Mouse (Mus musculus) embryonic facial prominence, embryonic 11.5 days (tissue): ENCODE results near the gene Ube2k. TPM values are rescaled to one million over a fixed set of nuclear protein-coding genes. Genes with fewer than 3 reads are reported as not detected.
"Not testable (repeated sequence)": the region's sequence is repeated elsewhere in the genome, so short reads cannot be mapped to it uniquely, and the experiment has no call there.

Source experiments
- ATAC-seq: fragments of 200-750 bp; cut with Nextera tagmentation; replicated peaks from 2 replicates; pipeline ENCODE4 v1.8.0; 2017; ENCODE audit warnings: low read depth; ENCODE audit not compliant: insufficient number of reproducible peaks, low FRiP score, low TSS enrichment
- DNase-seq: peaks from one replicate; pipeline ENCODE4 v3.0.0-alpha.2; 2015; ENCODE audit warnings: low spot score
- H3K27ac ChIP-seq: fragments of 300-500 bp; sonication (generic); replicated peaks from 2 replicates; pipeline ENCODE4 v1.5.1; 2014; ENCODE audit warnings: mild to moderate bottlenecking, low read depth, low read length, control low read depth
- H3K27me3 ChIP-seq: fragments of 300-500 bp; sonication (generic); 2 replicates; pipeline ENCODE4 v1.6.1; 2014; ENCODE audit warnings: mild to moderate bottlenecking, low read length, moderate library complexity, mixed read lengths; ENCODE audit not compliant: control insufficient read depth, insufficient read depth
- H3K36me3 ChIP-seq: fragments of 300-500 bp; sonication (generic); replicated peaks from 2 replicates; pipeline ENCODE4 v1.6.1; 2014; ENCODE audit warnings: low read depth, mild to moderate bottlenecking, low read length, moderate library complexity, mixed read lengths; ENCODE audit not compliant: control insufficient read depth, insufficient read depth
- H3K4me1 ChIP-seq: fragments of 300-500 bp; sonication (generic); 2 replicates; pipeline ENCODE4 v1.6.1; 2014; ENCODE audit warnings: low read length, mixed read lengths; ENCODE audit not compliant: control insufficient read depth, insufficient read depth
- H3K4me2 ChIP-seq: fragments of 300-500 bp; sonication (generic); 2 replicates; pipeline ENCODE4 v1.6.1; 2014; ENCODE audit warnings: low read depth, mild to moderate bottlenecking, control low read depth, low read length, moderate library complexity
- H3K4me3 ChIP-seq: fragments of 300-500 bp; sonication (generic); 2 replicates; pipeline ENCODE4 v1.5.1; 2014; ENCODE audit warnings: low read depth, low read length, control low read depth
- H3K9ac ChIP-seq: fragments of 300-500 bp; sonication (generic); replicated peaks from 2 replicates; pipeline ENCODE4 v1.6.1; 2014; ENCODE audit warnings: mild to moderate bottlenecking, control low read depth, low read length
- H3K9me3 ChIP-seq: fragments of 300-500 bp; sonication (generic); replicated peaks from 2 replicates; pipeline ENCODE4 v1.6.1; 2016; ENCODE audit warnings: mild to moderate bottlenecking, low read length, inconsistent platforms, mixed read lengths; ENCODE audit not compliant: control insufficient read depth
- WGBS: fragments of 180-500 bp; shearing (Covaris S2); extraction: QIAGEN DNeasy Blood & Tissue Kit; methylation state at CpG from one replicate; pipeline ENCODE4 v1.1.7; 2014; 5-methylcytosine and 5-hydroxymethylcytosine counted together
- polyA plus RNA-seq: library from polyadenylated mRNA; unstranded; fragments of >200 nt; fragmentation: Nextera tagmentation; extraction: Ambion mirVana; gene quantifications from 2 replicates; pipeline ENCODE4 v1.2.1, GENCODE M21; 2014

Ube2k gene
- polyA plus RNA-seq, 1 experiment from 2014 or later = 170 TPM

DNA sequence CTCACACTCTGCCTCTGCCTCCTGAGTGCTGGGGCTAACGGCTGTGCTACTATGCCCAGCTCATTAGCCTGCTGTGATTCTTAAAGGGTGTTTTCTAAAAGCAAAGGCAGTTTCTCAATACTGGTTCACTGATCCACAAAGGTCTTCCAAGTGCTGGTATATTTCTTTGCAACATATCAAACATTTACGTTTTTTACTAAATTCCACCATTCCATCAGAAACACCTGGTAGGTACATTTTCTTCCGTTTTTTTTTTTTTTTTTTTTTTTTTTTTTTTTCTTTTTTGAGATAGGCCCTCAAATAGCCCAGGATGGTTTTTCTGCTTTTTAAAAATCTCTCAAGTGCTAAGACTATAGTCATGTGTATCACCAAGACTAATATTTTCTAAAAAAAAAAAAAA, 5.8 kb upstream of the Ube2k start:
- ATAC-seq (no peak), DNase-seq (no peak)
- Histone ChIP-seq H3K36me3 (no peaks in the 10 kb centered on the region), H3K9ac (no peak overlapping the region), H3K27ac (no peak overlapping the region), H3K27me3 (no peaks in the 10 kb centered on the region), H3K4me3 (no peak overlapping the region), H3K4me2 (no peak overlapping the region), H3K4me1 (no peaks in the 10 kb centered on the region), H3K9me3 (no peaks in the 10 kb centered on the region)
- 70% methylated on average over 3 of the region's 3 CpGs for WGBS

DNA sequence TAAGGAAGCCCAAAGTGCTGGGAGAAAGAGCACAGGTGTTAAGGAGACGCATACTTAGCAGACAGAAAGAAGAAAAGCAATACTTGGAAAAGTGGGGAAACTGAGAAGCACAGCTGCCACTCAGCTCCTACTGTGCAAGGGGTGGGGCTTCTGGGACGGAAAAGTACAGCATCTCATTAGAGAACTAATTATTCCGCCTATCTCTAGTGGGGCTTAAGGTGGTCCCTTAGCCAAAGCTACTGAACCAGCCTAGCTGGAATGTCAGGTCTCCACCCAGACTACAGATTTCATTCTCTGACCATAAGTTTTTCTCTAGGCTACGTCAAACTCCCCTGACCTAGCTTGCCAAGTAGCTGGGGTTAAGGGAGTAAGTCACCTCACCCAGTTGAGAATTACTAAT, 2.5 kb upstream of the Ube2k start:
- DNase-seq = no peak
- no peak overlapping the region for H3K4me2 ChIP-seq
- H3K4me1 ChIP-seq = no peaks in the 10 kb centered on the region
- H3K4me3 ChIP-seq = no peak overlapping the region
- no peak overlapping the region for H3K9ac ChIP-seq
- ATAC-seq = no peak
- H3K36me3 ChIP-seq = no peaks in the 10 kb centered on the region
- H3K27ac ChIP-seq = no peak overlapping the region
- 66% methylated on average over 4 of the region's 4 CpGs for WGBS
- no peaks in the 10 kb centered on the region for H3K27me3 ChIP-seq
- H3K9me3 ChIP-seq = no peaks in the 10 kb centered on the region

DNA sequence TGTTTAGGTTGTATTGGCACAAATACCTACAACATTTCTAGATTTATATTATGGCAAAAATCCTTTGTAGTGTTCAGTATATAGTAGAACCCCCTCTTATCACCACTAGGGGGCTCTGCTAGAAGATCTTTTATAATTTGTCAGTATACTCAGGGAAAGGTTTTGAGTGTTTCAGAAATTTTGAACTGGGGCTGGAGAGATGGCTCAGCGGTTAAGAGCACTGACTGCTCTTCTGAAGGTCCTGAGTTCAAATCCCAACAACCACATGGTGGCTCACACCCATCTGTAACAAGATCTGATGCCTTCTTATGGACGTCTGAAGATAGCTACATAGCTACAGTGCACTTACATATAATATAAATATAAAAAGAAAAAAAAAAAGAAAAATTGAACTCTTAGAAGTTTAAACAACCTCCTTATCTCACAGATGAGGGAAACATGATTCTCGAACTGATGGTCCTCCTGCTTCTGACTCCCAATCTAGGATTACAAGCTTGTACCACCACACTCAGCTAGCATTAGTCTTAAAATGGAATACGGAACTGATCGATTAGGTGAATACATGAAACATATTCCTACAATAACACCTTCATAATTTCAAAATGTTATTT, 1.5 kb upstream of the Ube2k start:
- Histone ChIP-seq H3K27me3 (no peaks in the 10 kb centered on the region), H3K4me1 (no peaks in the 10 kb centered on the region), H3K4me3 (no peak overlapping the region), H3K36me3 (no peaks in the 10 kb centered on the region), H3K27ac (no peak overlapping the region), H3K9ac (no peak overlapping the region), H3K9me3 (no peaks in the 10 kb centered on the region), H3K4me2 (no peak overlapping the region)
- DNase-seq (peak; percentile 73), ATAC-seq (no peak)
- 75% methylated on average over 5 of the region's 5 CpGs for WGBS

DNA sequence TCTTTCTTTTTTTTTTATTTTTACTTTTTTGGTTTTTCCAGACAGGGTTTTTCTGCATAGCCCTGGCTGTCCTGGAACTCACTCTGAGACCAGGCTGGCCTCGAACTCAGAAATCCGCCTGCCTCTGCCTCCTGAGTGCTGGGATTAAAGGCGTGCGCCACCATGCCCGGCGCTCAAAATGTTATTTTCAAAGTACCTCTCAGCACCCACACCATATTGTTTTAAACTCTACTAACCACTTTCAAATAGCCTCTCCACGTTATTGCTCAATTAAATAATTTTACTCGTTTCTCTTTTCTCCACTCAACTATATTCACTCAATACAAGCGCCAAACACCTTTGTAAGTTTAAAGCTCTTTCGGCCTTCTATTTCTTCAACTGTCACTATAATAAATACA, 966 bp upstream of the Ube2k start:
- Histone ChIP-seq H3K27ac (0 out of 2 replicates have a peak overlapping the region, but pooled peaks have one; percentile 99), H3K9ac (peak overlapping the region; percentile 98), H3K4me2 (peak overlapping the region; percentile 72), H3K4me3 (peak overlapping the region; percentile 98)
- H3K27me3 ChIP-seq, H3K4me1 ChIP-seq, H3K9me3 ChIP-seq, H3K36me3 ChIP-seq, DNase-seq, ATAC-seq: not testable (repeated sequence)
- WGBS = 84% methylated on average over 10 of the region's 10 CpGs

DNA sequence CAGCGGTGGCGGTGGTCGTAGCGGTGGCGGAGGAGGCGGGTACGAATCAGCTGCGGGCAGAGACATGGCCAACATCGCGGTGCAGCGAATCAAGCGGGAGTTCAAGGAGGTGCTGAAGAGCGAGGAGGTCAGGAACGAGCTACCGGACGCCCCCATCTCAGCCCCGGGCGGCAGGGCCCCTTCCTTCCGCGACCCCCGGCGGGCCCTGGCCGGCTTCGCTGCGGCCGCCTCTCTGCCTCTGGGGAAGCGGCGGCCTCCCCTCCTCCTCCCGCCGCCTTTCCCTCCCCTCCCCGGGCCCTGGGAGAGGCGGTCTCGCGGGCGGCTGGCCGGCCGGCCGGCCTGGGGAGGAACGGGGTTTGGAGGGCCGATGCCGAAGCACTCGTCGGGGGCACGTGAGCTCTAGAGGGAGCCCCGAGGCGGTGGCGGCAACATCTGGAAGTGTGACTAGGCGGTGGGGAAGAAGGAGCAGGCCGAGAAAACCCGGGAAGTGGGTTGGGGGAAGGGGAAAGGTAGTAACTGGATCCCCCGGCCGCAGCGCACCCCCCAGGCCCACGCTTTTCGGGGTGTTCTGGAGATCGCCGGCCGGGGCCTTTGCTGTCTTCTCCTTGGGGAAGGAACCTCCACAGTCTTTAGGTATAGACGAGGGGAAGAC, 513 bp downstream of the Ube2k start:
- DNase-seq (peak; percentile 82), ATAC-seq (peak; percentile 72)
- peak overlapping the region; percentile 99 for H3K27ac ChIP-seq

DNA sequence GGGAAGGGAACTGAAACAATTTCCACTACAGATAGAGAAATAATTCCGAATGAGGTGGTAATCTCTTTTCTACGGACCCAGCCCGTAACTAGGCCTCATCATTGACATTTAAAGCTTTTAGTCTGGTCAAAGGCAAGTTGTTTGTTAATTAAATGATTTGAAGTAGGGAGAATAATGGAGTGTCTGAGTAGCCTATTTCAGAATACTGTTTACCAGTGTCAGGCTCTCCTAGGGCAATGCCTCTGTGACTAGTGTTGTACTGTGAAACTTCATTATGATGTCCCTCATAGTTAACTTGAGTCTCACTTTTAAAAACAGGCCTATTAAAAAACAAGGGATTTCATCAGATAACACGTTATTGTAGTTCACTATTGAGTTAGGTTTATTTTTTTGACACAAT, 1.1 kb downstream of the Ube2k start:
- peak; percentile 11 for DNase-seq
- Histone ChIP-seq H3K4me3 (peak overlapping the region; percentile 98), H3K9me3 (no peaks in the 10 kb centered on the region), H3K4me2 (peak overlapping the region; percentile 72), H3K4me1 (no peaks in the 10 kb centered on the region), H3K36me3 (no peaks in the 10 kb centered on the region), H3K27ac (peak overlapping the region; percentile 99), H3K27me3 (no peaks in the 10 kb centered on the region), H3K9ac (peak overlapping the region; percentile 98)
- 4% methylated on average over 4 of the region's 4 CpGs for WGBS
- ATAC-seq = no peak

More for the DNA sequence above, 513 bp downstream of the Ube2k start:
- no peaks in the 10 kb centered on the region for H3K9me3 ChIP-seq
- H3K4me1 ChIP-seq = no peaks in the 10 kb centered on the region
- H3K9ac ChIP-seq = peak overlapping the region; percentile 98
- H3K4me3 ChIP-seq = peak overlapping the region; percentile 98
- under 1% methylated on average over 37 of the region's 59 CpGs for WGBS
- H3K36me3 ChIP-seq = no peaks in the 10 kb centered on the region
- peak overlapping the region; percentile 72 for H3K4me2 ChIP-seq
- H3K27me3 ChIP-seq = no peaks in the 10 kb centered on the region

DNA sequence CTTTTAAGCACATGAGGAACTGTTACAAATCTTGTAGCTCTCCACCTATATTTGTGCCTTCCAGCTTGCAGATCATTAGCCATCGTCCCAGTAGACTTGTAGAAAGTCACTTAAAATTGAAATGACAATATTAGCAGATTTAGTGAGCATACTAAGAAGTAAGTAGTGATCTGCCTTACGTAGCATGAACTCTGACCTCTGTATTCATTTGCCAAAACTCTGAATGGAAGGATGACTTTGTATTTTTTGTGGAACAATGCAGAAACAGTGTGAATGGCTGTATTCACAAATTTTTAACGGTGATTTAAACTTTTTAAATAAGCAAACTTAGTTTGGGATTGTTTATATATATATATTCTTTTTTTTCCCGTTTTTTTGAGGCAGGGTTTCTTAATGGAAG, 1.8 kb downstream of the Ube2k start:
- no peaks in the 10 kb centered on the region for H3K27me3 ChIP-seq
- H3K9me3 ChIP-seq = no peaks in the 10 kb centered on the region
- H3K36me3 ChIP-seq = no peaks in the 10 kb centered on the region
- DNase-seq = no peak
- no peak overlapping the region for H3K9ac ChIP-seq
- ATAC-seq = no peak
- H3K4me2 ChIP-seq = 0 out of 2 replicates have a peak overlapping the region, but pooled peaks have one; percentile 14
- H3K4me1 ChIP-seq = no peaks in the 10 kb centered on the region
- peak overlapping the region; percentile 5; the same call in 1 of the 2 replicates for H3K4me3 ChIP-seq
- 41% methylated on average over 4 of the region's 4 CpGs for WGBS
- no peak overlapping the region for H3K27ac ChIP-seq

DNA sequence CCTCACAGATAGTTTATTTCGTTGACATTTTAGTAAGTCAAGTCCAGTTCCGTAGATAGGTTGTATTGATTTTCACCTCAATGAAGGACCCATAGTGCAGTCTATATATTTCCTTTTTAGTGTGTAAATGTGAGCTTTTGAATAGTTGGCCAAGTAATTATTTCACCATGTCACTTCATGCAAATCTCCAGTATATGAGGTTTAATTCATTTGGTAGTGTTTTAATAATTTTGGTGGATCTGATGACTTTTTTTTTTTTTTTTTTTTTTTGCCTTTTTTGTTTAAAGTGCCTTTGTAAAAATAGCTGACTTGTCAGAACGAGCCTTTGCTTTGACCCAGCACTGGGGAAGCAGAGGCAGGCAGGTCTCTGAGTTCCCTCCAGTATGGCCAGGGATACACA, 2.8 kb downstream of the Ube2k start:
- ATAC-seq (no peak), DNase-seq (no peak)
- Histone ChIP-seq H3K9me3 (no peaks in the 10 kb centered on the region), H3K9ac (no peak overlapping the region), H3K27me3 (no peaks in the 10 kb centered on the region), H3K4me3 (no peak overlapping the region), H3K4me1 (no peaks in the 10 kb centered on the region), H3K4me2 (no peak overlapping the region), H3K27ac (no peak overlapping the region), H3K36me3 (no peaks in the 10 kb centered on the region)
- 91% methylated on average over 3 of the region's 3 CpGs for WGBS
